Mouse (Mus musculus) liver, embryonic 16.5 days (tissue): ENCODE measurements around the gene Ndufb4. TPM values are rescaled to one million over a fixed set of nuclear protein-coding genes. Genes with fewer than 3 reads are reported as not detected.

Source experiments
- ATAC-seq: fragments of 200-750 bp; cut with Nextera tagmentation; 2 replicates; pipeline ENCODE4 v1.8.0; 2017; ENCODE audit warnings: low read depth, mild to moderate bottlenecking, moderate number of reproducible peaks, moderate library complexity
- H3K27ac ChIP-seq: fragments of 300-500 bp; sonication (generic); 2 replicates; pipeline ENCODE4 v1.5.1; 2014; ENCODE audit warnings: mild to moderate bottlenecking, low read length
- H3K27me3 ChIP-seq: fragments of 300-500 bp; sonication (generic); 2 replicates; pipeline ENCODE4 v1.6.1; 2014; ENCODE audit warnings: low read depth, low read length, mixed read lengths; ENCODE audit not compliant: control insufficient read depth, insufficient read depth
- H3K36me3 ChIP-seq: fragments of 300-500 bp; sonication (generic); 2 replicates; pipeline ENCODE4 v1.6.1; 2014; ENCODE audit warnings: mild to moderate bottlenecking; ENCODE audit not compliant: control insufficient read depth, insufficient read depth
- H3K4me1 ChIP-seq: fragments of 300-500 bp; sonication (generic); 2 replicates; pipeline ENCODE4 v1.6.1; 2014; ENCODE audit warnings: low read depth, low read length, mixed read lengths; ENCODE audit not compliant: control insufficient read depth
- H3K4me2 ChIP-seq: fragments of 300-500 bp; sonication (generic); 2 replicates; pipeline ENCODE4 v1.6.1; 2014; ENCODE audit warnings: low read depth, low read length, mixed read lengths
- H3K4me3 ChIP-seq: fragments of 300-500 bp; sonication (generic); 2 replicates; pipeline ENCODE4 v1.5.1; 2014; ENCODE audit warnings: low read depth, mild to moderate bottlenecking, low read length
- H3K9ac ChIP-seq: fragments of 300-500 bp; sonication (generic); 2 replicates; pipeline ENCODE4 v1.6.1; 2014; ENCODE audit warnings: low read depth, low read length
- H3K9me3 ChIP-seq: fragments of 300-500 bp; sonication (generic); replicated peaks from 2 replicates; pipeline ENCODE4 v1.6.1; 2016; ENCODE audit warnings: low read length; ENCODE audit not compliant: control insufficient read depth
- WGBS: fragments of 180-500 bp; shearing (Covaris S2); extraction: QIAGEN DNeasy Blood & Tissue Kit; methylation state at CpG from one replicate; pipeline ENCODE4 v1.1.7; 2014; ENCODE audit not compliant: insufficient replicate concordance; 5-methylcytosine and 5-hydroxymethylcytosine counted together
- polyA plus RNA-seq: library from polyadenylated mRNA; unstranded; fragments of >200 nt; fragmentation: Nextera tagmentation; extraction: Ambion mirVana; gene quantifications from 2 replicates; pipeline ENCODE4 v1.2.1, GENCODE M21; 2015

Gene Ndufb4
- polyA plus RNA-seq, 1 experiment from 2014 or later = 27.8 TPM

DNA sequence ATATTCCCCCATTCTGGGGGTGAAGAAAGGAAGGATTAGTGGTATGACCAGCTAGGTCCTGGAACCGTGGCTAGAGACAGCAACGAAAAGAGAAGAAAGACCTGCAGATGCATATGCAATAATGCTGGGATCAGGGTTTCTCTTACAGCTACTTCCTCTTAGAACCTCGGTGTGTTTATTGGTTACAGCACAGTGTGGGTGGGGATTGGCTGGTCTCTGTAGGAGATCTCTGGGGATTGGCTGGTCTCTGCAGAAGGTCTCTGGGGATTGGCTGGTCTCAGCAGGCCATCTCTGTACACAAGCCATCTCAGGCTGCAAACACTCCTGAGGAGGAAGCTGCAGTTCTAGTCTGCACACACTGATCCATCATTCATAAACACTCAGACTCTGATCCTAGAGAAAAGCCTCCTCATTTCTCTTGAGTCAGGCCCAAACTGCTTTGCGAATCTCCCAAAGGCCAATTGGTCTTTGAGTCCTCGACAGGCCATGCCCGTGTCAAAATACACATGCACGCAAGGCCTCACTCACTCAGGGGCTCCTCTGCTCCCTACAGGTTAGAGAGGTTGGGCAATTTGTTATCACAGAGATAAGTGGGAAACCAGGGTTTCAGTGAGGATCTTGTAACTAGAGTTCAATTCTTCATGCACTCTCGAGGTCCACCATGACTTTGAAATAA lies 35.1 kb upstream of the Ndufb4 start:
- no peak overlapping the region for H3K4me3 ChIP-seq
- H3K4me2 ChIP-seq = no peak overlapping the region
- no peaks in the 10 kb centered on the region for H3K9me3 ChIP-seq
- H3K4me1 ChIP-seq = peaks cover 10% of the 10 kb centered on the region
- ATAC-seq = peak; percentile 75
- H3K9ac ChIP-seq = no peak overlapping the region
- no peak overlapping the region for H3K27ac ChIP-seq
- no peaks in the 10 kb centered on the region for H3K36me3 ChIP-seq
- no peaks in the 10 kb centered on the region for H3K27me3 ChIP-seq
- WGBS = 45% methylated on average over 8 of the region's 8 CpGs

GRCm38 (mm10) chr16:37688181-37688580 lies 33.9 kb upstream of the Ndufb4 start:
- no peak overlapping the region for H3K9ac ChIP-seq
- no peak for ATAC-seq
- H3K36me3 ChIP-seq = no peaks in the 10 kb centered on the region
- H3K4me1 ChIP-seq = peaks cover 10% of the 10 kb centered on the region
- H3K9me3 ChIP-seq = no peaks in the 10 kb centered on the region
- no peak overlapping the region for H3K4me3 ChIP-seq
- no peak overlapping the region for H3K4me2 ChIP-seq
- H3K27ac ChIP-seq = no peak overlapping the region
- no peaks in the 10 kb centered on the region for H3K27me3 ChIP-seq
- 55% methylated on average over 2 of the region's 2 CpGs for WGBS

DNA sequence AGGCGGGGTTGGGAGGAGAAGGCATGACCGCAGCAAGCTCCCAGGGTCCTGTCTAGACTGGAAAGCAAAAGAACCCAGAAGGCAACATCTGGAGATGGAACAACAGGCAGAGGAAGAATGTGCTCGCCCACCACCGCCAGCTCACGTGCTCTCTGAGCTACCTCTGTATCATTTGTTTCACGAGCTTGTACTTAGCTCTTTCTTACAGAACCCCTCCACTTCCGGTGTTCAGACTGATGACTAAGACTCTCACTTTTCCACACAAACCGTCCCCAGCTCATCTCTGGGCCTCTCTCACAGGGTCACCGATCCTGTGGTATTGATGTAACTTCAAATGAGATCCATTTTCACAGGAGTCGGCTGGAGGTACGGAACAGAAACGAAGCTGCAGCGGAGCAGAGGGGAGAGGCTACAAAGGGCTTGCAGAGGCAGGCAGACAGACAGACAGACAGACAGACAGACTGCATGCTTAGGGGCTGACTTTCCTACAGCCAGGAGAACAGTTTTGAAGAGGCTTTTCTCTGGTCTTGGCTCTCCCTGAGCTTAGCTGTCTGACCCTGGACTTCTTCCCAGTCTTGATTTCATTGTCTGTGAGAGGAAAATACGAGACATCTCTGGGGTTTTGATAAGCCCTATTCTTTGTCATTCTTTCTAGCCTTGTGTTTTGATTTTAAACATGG lies 33.2 kb upstream of the Ndufb4 start:
- Histone ChIP-seq H3K36me3 (no peaks in the 10 kb centered on the region), H3K9me3 (no peaks in the 10 kb centered on the region), H3K4me1 (peaks cover 10% of the 10 kb centered on the region), H3K27ac (no peak overlapping the region), H3K4me3 (no peak overlapping the region), H3K9ac (no peak overlapping the region), H3K27me3 (no peaks in the 10 kb centered on the region), H3K4me2 (no peak overlapping the region)
- WGBS = 58% methylated on average over 14 of the region's 14 CpGs
- no peak for ATAC-seq

DNA sequence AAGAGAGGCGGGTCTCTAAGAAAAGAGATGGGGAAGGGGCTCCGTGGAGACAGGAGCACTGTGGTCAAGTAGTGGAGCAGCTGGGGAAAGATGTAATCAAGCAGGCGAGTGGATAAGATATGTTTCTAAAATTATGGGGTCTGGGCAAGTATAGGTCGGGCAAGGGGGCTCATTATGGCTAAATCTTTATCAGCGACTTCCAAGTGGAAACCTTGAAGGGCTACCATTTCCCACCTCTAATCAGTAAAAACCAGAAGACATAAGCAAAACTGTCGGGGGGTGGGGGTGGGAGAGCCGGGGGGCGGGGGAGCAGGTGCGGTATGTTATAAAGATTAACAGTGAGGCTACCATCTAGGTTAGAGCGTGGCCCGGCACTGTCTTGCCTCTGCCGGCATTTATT lies 32.6 kb upstream of the Ndufb4 start:
- Histone ChIP-seq H3K36me3 (no peaks in the 10 kb centered on the region), H3K4me3 (no peak overlapping the region), H3K9ac (no peak overlapping the region), H3K4me1 (peaks cover 10% of the 10 kb centered on the region), H3K27ac (no peak overlapping the region), H3K4me2 (no peak overlapping the region; the same call in 1 of the 2 replicates), H3K27me3 (no peaks in the 10 kb centered on the region), H3K9me3 (no peaks in the 10 kb centered on the region)
- ATAC-seq = no peak
- WGBS = 31% methylated on average over 12 of the region's 12 CpGs

DNA sequence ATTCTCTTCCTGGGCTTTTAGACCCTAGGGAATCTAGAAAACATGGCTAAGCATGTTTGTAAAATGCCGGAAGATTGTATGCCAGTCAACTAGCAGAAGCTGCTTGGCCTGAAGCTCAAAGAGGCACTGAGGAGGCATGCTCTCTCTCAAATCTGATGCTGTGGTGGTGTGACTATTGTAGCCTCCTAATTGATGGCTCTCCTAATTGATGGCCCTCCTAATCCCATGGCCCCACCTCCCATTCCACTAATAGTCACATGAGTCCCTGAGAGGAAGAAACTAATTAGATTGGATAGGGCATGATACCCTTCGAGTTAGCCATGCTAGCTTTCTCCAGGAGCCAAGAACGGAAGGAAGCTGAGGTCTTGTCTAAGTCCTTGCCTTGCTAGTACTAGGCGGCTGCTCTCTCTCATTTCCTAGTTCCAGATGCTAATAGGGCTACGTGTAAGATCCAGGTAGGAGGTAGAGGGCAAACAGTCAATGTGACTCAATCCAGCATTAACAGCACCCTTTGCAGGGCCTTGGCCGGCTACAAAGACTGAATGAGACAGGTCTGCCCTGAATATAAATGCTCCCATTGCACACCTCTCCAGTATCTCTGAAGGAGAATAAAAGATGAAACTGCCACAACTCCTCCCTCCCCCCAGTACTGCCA lies 31.8 kb upstream of the Ndufb4 start:
- WGBS = 67% methylated on average over 6 of the region's 6 CpGs
- Histone ChIP-seq H3K4me3 (no peak overlapping the region), H3K4me1 (peaks cover 10% of the 10 kb centered on the region), H3K9me3 (no peaks in the 10 kb centered on the region), H3K27ac (no peak overlapping the region), H3K4me2 (no peak overlapping the region), H3K36me3 (no peaks in the 10 kb centered on the region), H3K9ac (no peak overlapping the region), H3K27me3 (no peaks in the 10 kb centered on the region)
- ATAC-seq = no peak

GRCm38 (mm10) chr16:37684634-37685441 lies 30.6 kb upstream of the Ndufb4 start:
- Histone ChIP-seq H3K27ac (no peak overlapping the region), H3K4me1 (peaks cover 10% of the 10 kb centered on the region), H3K9ac (peak overlapping the region; percentile 65), H3K4me2 (peak overlapping the region; percentile 92), H3K9me3 (no peaks in the 10 kb centered on the region), H3K4me3 (peak overlapping the region; percentile 60), H3K36me3 (no peaks in the 10 kb centered on the region), H3K27me3 (no peaks in the 10 kb centered on the region)
- ATAC-seq = peak; percentile 40; the same call in 1 of the 2 replicates
- WGBS = 2% methylated on average over 25 of the region's 25 CpGs

DNA sequence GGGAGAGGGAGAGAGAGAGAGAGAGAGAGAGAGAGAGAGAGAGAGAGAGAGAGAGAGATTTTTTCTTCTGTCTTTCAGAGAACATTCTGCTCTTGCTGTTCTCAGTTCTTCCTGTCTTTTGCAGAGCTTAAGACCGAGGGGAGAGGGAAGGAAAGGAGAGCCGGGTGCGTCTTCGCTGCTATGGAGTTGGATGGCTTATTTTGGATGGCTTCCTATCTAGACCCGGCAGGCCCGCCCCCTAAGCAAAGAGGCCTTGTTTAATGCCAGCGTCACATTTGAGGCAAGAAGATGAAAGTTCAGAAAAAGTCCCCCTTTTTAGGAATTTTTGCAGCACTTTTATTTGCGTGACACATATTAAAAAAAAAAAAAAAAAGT lies 30.0 kb upstream of the Ndufb4 start:
- ATAC-seq = no peak
- H3K4me3 ChIP-seq = peak overlapping the region; percentile 60
- no peak overlapping the region for H3K27ac ChIP-seq
- peak overlapping the region; percentile 92 for H3K4me2 ChIP-seq
- no peaks in the 10 kb centered on the region for H3K9me3 ChIP-seq
- no peak overlapping the region for H3K9ac ChIP-seq
- H3K36me3 ChIP-seq = no peaks in the 10 kb centered on the region
- no peaks in the 10 kb centered on the region for H3K27me3 ChIP-seq
- WGBS = 15% methylated on average over 8 of the region's 8 CpGs
- H3K4me1 ChIP-seq = peaks cover 10% of the 10 kb centered on the region

DNA sequence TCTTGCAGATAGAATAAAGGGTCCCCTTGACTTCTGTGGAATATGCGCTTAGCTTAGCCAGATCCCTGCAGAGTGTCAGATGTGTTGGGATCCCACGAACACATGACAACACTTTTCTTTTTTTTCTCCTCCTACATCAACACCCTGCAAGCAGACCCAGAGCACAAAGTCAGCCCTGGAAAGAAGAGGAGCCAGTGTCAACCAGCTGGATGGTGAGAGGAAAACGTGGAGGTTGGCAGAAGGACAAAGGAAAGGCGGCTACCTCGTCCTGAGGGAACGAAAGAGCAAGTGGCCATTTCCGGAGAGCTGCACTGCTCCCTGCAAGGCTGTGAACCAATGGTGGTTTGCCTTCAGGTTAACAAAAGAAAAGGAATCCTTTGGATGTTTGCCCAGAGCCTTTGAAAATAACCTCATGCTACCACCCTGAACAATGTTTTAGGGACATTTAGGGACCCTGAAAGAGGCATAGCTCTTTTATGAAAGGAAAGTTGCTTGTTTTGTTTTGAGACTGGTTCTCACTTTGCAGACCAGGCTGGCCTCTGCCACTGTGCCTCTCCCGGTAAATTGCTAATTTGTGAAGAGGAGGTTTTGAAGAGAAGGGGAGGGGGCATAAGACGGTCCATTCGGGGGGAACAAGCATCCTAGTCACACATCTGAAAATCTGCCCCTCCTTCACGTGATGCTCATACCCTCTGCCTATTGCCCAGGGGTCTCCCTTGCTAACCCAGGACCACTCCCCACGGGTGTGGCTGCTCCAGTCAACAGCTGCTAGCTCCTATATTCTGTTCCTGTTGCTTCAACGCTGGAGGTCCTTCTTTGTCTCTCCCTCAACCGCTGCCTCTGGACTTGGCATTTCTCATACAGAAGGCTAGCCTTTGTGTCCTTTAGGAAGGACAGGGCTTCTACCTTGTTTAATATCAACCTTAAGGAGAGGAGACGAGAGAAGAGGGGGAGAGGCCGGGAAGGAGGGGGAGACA lies 29.2 kb upstream of the Ndufb4 start:
- no peak overlapping the region for H3K9ac ChIP-seq
- peaks cover 10% of the 10 kb centered on the region for H3K4me1 ChIP-seq
- no peak overlapping the region for H3K4me2 ChIP-seq
- no peak for ATAC-seq
- no peaks in the 10 kb centered on the region for H3K9me3 ChIP-seq
- no peak overlapping the region for H3K4me3 ChIP-seq
- H3K36me3 ChIP-seq = no peaks in the 10 kb centered on the region
- no peaks in the 10 kb centered on the region for H3K27me3 ChIP-seq
- no peak overlapping the region for H3K27ac ChIP-seq
- WGBS = 32% methylated on average over 16 of the region's 16 CpGs
